Mouse (Mus musculus) T-helper 2 cell (primary cell): ENCODE results near the gene Hectd1.

ENCODE experiments used
- in situ Hi-C: fragments of 300-600 bp; cut with MboI, MseI; formaldehyde crosslinking; loops from one replicate; pipeline ENCODE4 v1.15.1; 2025; ENCODE audit warnings: high pct_unique_total_duplicates

Hectd1 gene

GRCm38 (mm10) chr12:51704572-51704971 is 124.8 kb downstream of the Hectd1 start:
- in situ Hi-C loops, result no loop called here

- in situ Hi-C loops, result no loop called here
Measured at GRCm38 (mm10) chr12:51703859-51704258, 125.5 kb downstream of the Hectd1 start.

- in situ Hi-C loops, result no loop called here
Measured at GRCm38 (mm10) chr12:51701723-51702122, 127.6 kb downstream of the Hectd1 start.

GRCm38 (mm10) chr12:51699623-51700393 is 129.5 kb downstream of the Hectd1 start:
- in situ Hi-C loops, result loop anchor here (10.0 kb wide), 1 partner anchor 905 kb away; no protein-coding TSS in a partner anchor

GRCm38 (mm10) chr12:51696157-51696556 is 133.2 kb downstream of the Hectd1 start:
- in situ Hi-C loops, result loop anchor here (10.0 kb wide), 1 partner anchor 909 kb away; no protein-coding TSS in a partner anchor

GRCm38 (mm10) chr12:51694966-51695365 is 134.4 kb downstream of the Hectd1 start:
- in situ Hi-C loops, result loop anchor here (10.0 kb wide), 1 partner anchor 910 kb away; no protein-coding TSS in a partner anchor

- in situ Hi-C loops, result loop anchor here (10.0 kb wide), 1 partner anchor 911 kb away; no protein-coding TSS in a partner anchor
Measured at GRCm38 (mm10) chr12:51694096-51694495, 135.2 kb downstream of the Hectd1 start.
